Mouse (Mus musculus): ENCODE measurements around the gene Msl1. TPM values are rescaled to one million over a fixed set of nuclear protein-coding genes. Genes with fewer than 3 reads are reported as not detected.

The Msl1 gene
- total RNA-seq, 2 experiments from 2014 or later = 119 to 121 TPM

GRCm38 (mm10) chr11:98763502-98763861, 31.8 kb upstream of the Msl1 start:
- no peak for DNase-seq (ENCODE audit: low spot score in 2 of 2)

GRCm38 (mm10) chr11:98764091-98764490, 31.2 kb upstream of the Msl1 start:
- no peak for DNase-seq (ENCODE audit: low spot score in 2 of 2)

- DNase-seq (ENCODE audit: low spot score in 2 of 2) = no peak
Measured at GRCm38 (mm10) chr11:98764746-98765145, 30.6 kb upstream of the Msl1 start.

GRCm38 (mm10) chr11:98765421-98766309, 29.7 kb upstream of the Msl1 start:
- no peak for DNase-seq (ENCODE audit: low spot score in 2 of 2)

- no peak for DNase-seq (ENCODE audit: low spot score in 2 of 2)
Measured at GRCm38 (mm10) chr11:98766346-98766745, 29.0 kb upstream of the Msl1 start.

- DNase-seq (ENCODE audit: low spot score in 2 of 2) = no peak
Measured at GRCm38 (mm10) chr11:98766816-98767215, 28.5 kb upstream of the Msl1 start.

- DNase-seq (ENCODE audit: low spot score in 2 of 2) = no peak
Measured at GRCm38 (mm10) chr11:98767276-98767675, 28.0 kb upstream of the Msl1 start.

- DNase-seq (ENCODE audit: low spot score in 2 of 2) = no peak
Measured at GRCm38 (mm10) chr11:98767713-98768112, 27.6 kb upstream of the Msl1 start.

- DNase-seq (ENCODE audit: low spot score in 2 of 2) = no peak
Measured at GRCm38 (mm10) chr11:98768127-98769006, 26.9 kb upstream of the Msl1 start.

- no peak for DNase-seq (ENCODE audit: low spot score in 2 of 2)
Measured at GRCm38 (mm10) chr11:98769007-98769954, 26.0 kb upstream of the Msl1 start.

- no peak for DNase-seq (ENCODE audit: low spot score in 2 of 2)
Measured at GRCm38 (mm10) chr11:98770096-98770975, 25.0 kb upstream of the Msl1 start.

GRCm38 (mm10) chr11:98771131-98771530, 24.2 kb upstream of the Msl1 start:
- no peak for DNase-seq (ENCODE audit: low spot score in 2 of 2)

GRCm38 (mm10) chr11:98771844-98772525, 23.3 kb upstream of the Msl1 start:
- no peak for DNase-seq (ENCODE audit: low spot score in 2 of 2)

GRCm38 (mm10) chr11:98772667-98773171, 22.6 kb upstream of the Msl1 start:
- no peak for DNase-seq (ENCODE audit: low spot score in 2 of 2)

GRCm38 (mm10) chr11:98773635-98774295, 21.6 kb upstream of the Msl1 start:
- peak; percentile 99 for DNase-seq (ENCODE audit: low spot score in 2 of 2)

GRCm38 (mm10) chr11:98774582-98775347, 20.6 kb upstream of the Msl1 start, which contains the start of gene Nr1d1:
Gene Nr1d1, minus strand, starts transcription at chr11:98775333.
- DNase-seq (ENCODE audit: low spot score in 2 of 2) = no peak

- DNase-seq (ENCODE audit: low spot score in 2 of 2) = peak; percentile 98 to 99
Measured at GRCm38 (mm10) chr11:98775348-98776051, 19.8 kb upstream of the Msl1 start.

All from adrenal gland, postnatal 4 days (tissue).